Mouse (Mus musculus): ENCODE measurements around the gene 4930432M17Rik.

4930432M17Rik gene

GRCm38 (mm10) chr3:121706087-121706486 is 35.5 kb downstream of the 4930432M17Rik start:
- DNase-seq (ENCODE audit: low read depth in 2 of 2, low spot score in 2 of 2) = no peak

- no peak for DNase-seq (ENCODE audit: low read depth in 2 of 2, low spot score in 2 of 2)
These were observed 36.5 kb downstream of the 4930432M17Rik start for GRCm38 (mm10) chr3:121707106-121707505.

- no peak for DNase-seq (ENCODE audit: low read depth in 2 of 2, low spot score in 2 of 2)
These were observed 40.5 kb downstream of the 4930432M17Rik start for GRCm38 (mm10) chr3:121710894-121711531.

GRCm38 (mm10) chr3:121712222-121712621 is 41.7 kb downstream of the 4930432M17Rik start:
- no peak for DNase-seq (ENCODE audit: low read depth in 2 of 2, low spot score in 2 of 2)

GRCm38 (mm10) chr3:121713151-121713701 is 42.7 kb downstream of the 4930432M17Rik start:
- DNase-seq (ENCODE audit: low read depth in 2 of 2, low spot score in 2 of 2) = no peak

- no peak for DNase-seq (ENCODE audit: low read depth in 2 of 2, low spot score in 2 of 2)
These were observed 43.3 kb downstream of the 4930432M17Rik start for GRCm38 (mm10) chr3:121713816-121714215.

- no peak for DNase-seq (ENCODE audit: low read depth in 2 of 2, low spot score in 2 of 2)
These were observed 43.9 kb downstream of the 4930432M17Rik start for GRCm38 (mm10) chr3:121714461-121714860.

GRCm38 (mm10) chr3:121715336-121715735 is 44.8 kb downstream of the 4930432M17Rik start:
- DNase-seq (ENCODE audit: low read depth in 2 of 2, low spot score in 2 of 2) = no peak

- DNase-seq (ENCODE audit: low read depth in 2 of 2, low spot score in 2 of 2) = no peak
These were observed 45.3 kb downstream of the 4930432M17Rik start for GRCm38 (mm10) chr3:121715741-121716459.

- no peak for DNase-seq (ENCODE audit: low read depth in 2 of 2, low spot score in 2 of 2)
These were observed 45.9 kb downstream of the 4930432M17Rik start for GRCm38 (mm10) chr3:121716480-121716879.

GRCm38 (mm10) chr3:121718679-121719078 is 48.1 kb downstream of the 4930432M17Rik start:
- no peak for DNase-seq (ENCODE audit: low read depth in 2 of 2, low spot score in 2 of 2)

- no peak for DNase-seq (ENCODE audit: low read depth in 2 of 2, low spot score in 2 of 2)
These were observed 49.1 kb downstream of the 4930432M17Rik start for GRCm38 (mm10) chr3:121719701-121720100.

- DNase-seq (ENCODE audit: low read depth in 2 of 2, low spot score in 2 of 2) = no peak
These were observed 50.5 kb downstream of the 4930432M17Rik start for GRCm38 (mm10) chr3:121720801-121721690.

GRCm38 (mm10) chr3:121721691-121722070 is 51.1 kb downstream of the 4930432M17Rik start:
- DNase-seq (ENCODE audit: low read depth in 2 of 2, low spot score in 2 of 2) = no peak

- peak; percentile 20 to 27 for DNase-seq (ENCODE audit: low read depth in 2 of 2, low spot score in 2 of 2)
These were observed 52.6 kb downstream of the 4930432M17Rik start, which contains the start of gene F3 for GRCm38 (mm10) chr3:121722971-121723844. Gene F3, plus strand, starts transcription at chr3:121723537.

GRCm38 (mm10) chr3:121723968-121724524 is 53.5 kb downstream of the 4930432M17Rik start:
- DNase-seq (ENCODE audit: low read depth in 2 of 2, low spot score in 2 of 2) = no peak

GRCm38 (mm10) chr3:121724553-121724952 is 54.0 kb downstream of the 4930432M17Rik start:
- no peak for DNase-seq (ENCODE audit: low read depth in 2 of 2, low spot score in 2 of 2)

GRCm38 (mm10) chr3:121725651-121726050 is 55.1 kb downstream of the 4930432M17Rik start:
- DNase-seq (ENCODE audit: low read depth in 2 of 2, low spot score in 2 of 2) = no peak

- DNase-seq (ENCODE audit: low read depth in 2 of 2, low spot score in 2 of 2) = no peak
These were observed 59.1 kb downstream of the 4930432M17Rik start for GRCm38 (mm10) chr3:121729678-121730077.
